Mouse (Mus musculus) hematopoietic stem cell, adult 5-6 weeks (primary cell): ENCODE results near the gene Erf. TPM values are rescaled to one million over a fixed set of nuclear protein-coding genes. Genes with fewer than 3 reads are reported as not detected.
A peak's percentile ranks its signal among the peaks of the same experiment; 100 is the strongest.
"Not testable (repeated sequence)": the region's sequence is repeated elsewhere in the genome, so short reads cannot be mapped to it uniquely, and the experiment has no call there.

Experiments
- ATAC-seq, 2 experiments: fragments of 125-278 bp in 1 of 2; replicated peaks in 1 of 2; 2 replicates each; pipeline ENCODE4 v1.8.0; 2016 to 2017; ENCODE audit warnings: inconsistent platforms in 2 of 2, mild to moderate bottlenecking in 2 of 2, moderate number of reproducible peaks in 2 of 2, low read depth in 1 of 2, moderate TSS enrichment in 1 of 2; ENCODE audit not compliant: low FRiP score in 2 of 2, poor library complexity in 2 of 2, severe bottlenecking in 2 of 2, insufficient read depth in 1 of 2, low TSS enrichment in 1 of 2
- total RNA-seq: library from RNA; stranded (forward); fragments of 172-1452, 232-1000 nt; gene quantifications from 2 replicates; pipeline ENCODE4 v1.2.3, GENCODE M21; 2017

Gene Erf
- total RNA-seq, 1 experiment from 2014 or later = 14.1 TPM

GRCm38 (mm10) chr7:25271651-25272444, 21.3 kb upstream of the Erf start:
- ATAC-seq = no peak

- ATAC-seq = no peak
Measured at GRCm38 (mm10) chr7:25270652-25271633, 20.4 kb upstream of the Erf start.

- no peak for ATAC-seq
Measured at GRCm38 (mm10) chr7:25269545-25270271, 19.1 kb upstream of the Erf start.

- ATAC-seq = no peak
Measured at GRCm38 (mm10) chr7:25269029-25269428, 18.5 kb upstream of the Erf start.

- no peak for ATAC-seq
Measured at GRCm38 (mm10) chr7:25268588-25268987, 18.0 kb upstream of the Erf start.

GRCm38 (mm10) chr7:25267751-25268463, 17.3 kb upstream of the Erf start:
- peak; percentile 83 for ATAC-seq

- ATAC-seq = peak; percentile 67 to 74
Measured at GRCm38 (mm10) chr7:25267301-25267750, 16.8 kb upstream of the Erf start, which contains the start of gene Cic. Gene Cic (plus strand): TSS chr7:25267704.

GRCm38 (mm10) chr7:25266180-25266962, 15.8 kb upstream of the Erf start:
- no peak for ATAC-seq

- ATAC-seq = not testable (repeated sequence)
Measured at GRCm38 (mm10) chr7:25265743-25266142, 15.2 kb upstream of the Erf start.

- no peak for ATAC-seq
Measured at GRCm38 (mm10) chr7:25263968-25264870, 13.7 kb upstream of the Erf start.

GRCm38 (mm10) chr7:25261896-25262295, 11.3 kb upstream of the Erf start:
- no peak for ATAC-seq

- no peak for ATAC-seq
Measured at GRCm38 (mm10) chr7:25251822-25252221, 1.3 kb upstream of the Erf start.

GRCm38 (mm10) chr7:25251071-25251791, 670 bp upstream of the Erf start:
- ATAC-seq = no peak

- peak; percentile 19 to 20; a peak in 3 of 4 replicates for ATAC-seq
Measured at GRCm38 (mm10) chr7:25249314-25250140, 1.0 kb downstream of the Erf start.
